Mouse (Mus musculus) heart, embryonic 16.5 days (tissue): ENCODE results near the gene Trmt1. TPM values are rescaled to one million over a fixed set of nuclear protein-coding genes. Genes with fewer than 3 reads are reported as not detected.
A peak's percentile ranks its signal among the peaks of the same experiment; 100 is the strongest.

ENCODE experiments used
- ATAC-seq: fragments of 200-750 bp; cut with Nextera tagmentation; replicated peaks from 2 replicates; pipeline ENCODE4 v1.8.0; 2017; ENCODE audit warnings: moderate number of reproducible peaks; ENCODE audit not compliant: insufficient read depth, low FRiP score; ENCODE audit errors: extremely low read depth
- H3K27ac ChIP-seq: fragments of 300-500 bp; sonication (generic); 2 replicates; pipeline ENCODE4 v1.5.1; 2014; ENCODE audit warnings: mild to moderate bottlenecking, low read length, control low read depth, moderate library complexity
- H3K27me3 ChIP-seq: fragments of 300-500 bp; sonication (generic); 2 replicates; pipeline ENCODE4 v1.6.1; 2014; ENCODE audit warnings: low read length, mixed read lengths; ENCODE audit not compliant: control insufficient read depth, insufficient read depth
- H3K36me3 ChIP-seq: fragments of 300-500 bp; sonication (generic); 2 replicates; pipeline ENCODE4 v1.6.1; 2014; ENCODE audit not compliant: control insufficient read depth, insufficient read depth
- H3K4me1 ChIP-seq: fragments of 300-500 bp; sonication (generic); 2 replicates; pipeline ENCODE4 v1.6.1; 2014; ENCODE audit warnings: low read length, mixed read lengths; ENCODE audit not compliant: control insufficient read depth, insufficient read depth
- H3K4me2 ChIP-seq: fragments of 300-500 bp; sonication (generic); 2 replicates; pipeline ENCODE4 v1.6.1; 2014; ENCODE audit warnings: low read depth, mild to moderate bottlenecking, control low read depth, low read length
- H3K4me3 ChIP-seq: fragments of 300-500 bp; sonication (generic); 2 replicates; pipeline ENCODE4 v1.5.1; 2014; ENCODE audit warnings: mild to moderate bottlenecking, control low read depth, low read length
- H3K9ac ChIP-seq: fragments of 300-500 bp; sonication (generic); 2 replicates; pipeline ENCODE4 v1.6.1; 2014; ENCODE audit warnings: low read length, control low read depth
- H3K9me3 ChIP-seq: fragments of 300-500 bp; sonication (generic); replicated peaks from 2 replicates; pipeline ENCODE4 v1.6.1; 2016; ENCODE audit warnings: low read length; ENCODE audit not compliant: control insufficient read depth
- WGBS: fragments of 180-500 bp; shearing (Covaris S2); extraction: QIAGEN DNeasy Blood & Tissue Kit; methylation state at CpG from one replicate; pipeline ENCODE4 v1.1.7; 2014; 5-methylcytosine and 5-hydroxymethylcytosine counted together
- polyA plus RNA-seq: library from polyadenylated mRNA; unstranded; fragments of >200 nt; fragmentation: Nextera tagmentation; extraction: Ambion mirVana; gene quantifications from 2 replicates; pipeline ENCODE4 v1.2.1, GENCODE M21; 2015

The Trmt1 gene
- polyA plus RNA-seq, 1 experiment from 2014 or later = 43.2 TPM

- Histone ChIP-seq H3K9me3 (no peaks in the 10 kb centered on the region), H3K27me3 (no peaks in the 10 kb centered on the region), H3K9ac (no peak overlapping the region; the same call in 1 of the 2 replicates), H3K27ac (no peak overlapping the region), H3K36me3 (no peaks in the 10 kb centered on the region), H3K4me2 (no peak overlapping the region), H3K4me1 (peaks cover 76% of the 10 kb centered on the region), H3K4me3 (no peak overlapping the region)
- 87% methylated on average over 4 of the region's 4 CpGs for WGBS
- no peak for ATAC-seq
Observed at GRCm38 (mm10) chr8:84736521-84736920, 50.4 kb downstream of the Trmt1 start.

GRCm38 (mm10) chr8:84737608-84738007, 51.5 kb downstream of the Trmt1 start:
- Histone ChIP-seq H3K4me1 (peaks cover 75% of the 10 kb centered on the region), H3K36me3 (no peaks in the 10 kb centered on the region), H3K27me3 (no peaks in the 10 kb centered on the region), H3K27ac (no peak overlapping the region), H3K9ac (peak overlapping the region; percentile 51), H3K9me3 (no peaks in the 10 kb centered on the region), H3K4me3 (0 out of 2 replicates have a peak overlapping the region, but pooled peaks have one; percentile 30), H3K4me2 (peak overlapping the region; percentile 57)
- peak; percentile 47; the same call in 1 of the 2 replicates for ATAC-seq
- 5% methylated on average over 16 of the region's 16 CpGs for WGBS

GRCm38 (mm10) chr8:84738266-84738665, 52.2 kb downstream of the Trmt1 start:
- no peak for ATAC-seq
- Histone ChIP-seq H3K36me3 (no peaks in the 10 kb centered on the region), H3K27ac (peak overlapping the region; percentile 61; the same call in 1 of the 2 replicates), H3K27me3 (no peaks in the 10 kb centered on the region), H3K9me3 (no peaks in the 10 kb centered on the region), H3K4me3 (no peak overlapping the region), H3K4me2 (no peak overlapping the region), H3K4me1 (peaks cover 75% of the 10 kb centered on the region), H3K9ac (peak overlapping the region; percentile 36; the same call in 1 of the 2 replicates)
- WGBS = 45% methylated on average over 10 of the region's 10 CpGs

- no peaks in the 10 kb centered on the region for H3K36me3 ChIP-seq
- no peaks in the 10 kb centered on the region for H3K27me3 ChIP-seq
- peaks cover 76% of the 10 kb centered on the region for H3K4me1 ChIP-seq
- WGBS = 74% methylated on average over 10 of the region's 10 CpGs
- peak overlapping the region; percentile 36; the same call in 1 of the 2 replicates for H3K9ac ChIP-seq
- H3K4me2 ChIP-seq = no peak overlapping the region
- no peaks in the 10 kb centered on the region for H3K9me3 ChIP-seq
- no peak for ATAC-seq
- no peak overlapping the region for H3K4me3 ChIP-seq
- peak overlapping the region; percentile 61 for H3K27ac ChIP-seq
Observed at GRCm38 (mm10) chr8:84738715-84739400, 52.8 kb downstream of the Trmt1 start.

GRCm38 (mm10) chr8:84739401-84739742, 53.3 kb downstream of the Trmt1 start:
- Histone ChIP-seq H3K27ac (peak overlapping the region; percentile 61), H3K9me3 (no peaks in the 10 kb centered on the region), H3K9ac (no peak overlapping the region), H3K36me3 (no peaks in the 10 kb centered on the region), H3K4me1 (peaks cover 78% of the 10 kb centered on the region), H3K4me3 (no peak overlapping the region), H3K27me3 (no peaks in the 10 kb centered on the region), H3K4me2 (no peak overlapping the region)
- 11% methylated on average over 1 of the region's 1 CpGs for WGBS
- no peak for ATAC-seq

- H3K36me3 ChIP-seq = no peaks in the 10 kb centered on the region
- no peak overlapping the region for H3K4me2 ChIP-seq
- no peak overlapping the region for H3K9ac ChIP-seq
- no peak overlapping the region; the same call in 1 of the 2 replicates for H3K27ac ChIP-seq
- H3K27me3 ChIP-seq = no peaks in the 10 kb centered on the region
- peaks cover 82% of the 10 kb centered on the region for H3K4me1 ChIP-seq
- no peak overlapping the region for H3K4me3 ChIP-seq
- WGBS = 66% methylated on average over 13 of the region's 13 CpGs
- H3K9me3 ChIP-seq = no peaks in the 10 kb centered on the region
- no peak for ATAC-seq
Observed at GRCm38 (mm10) chr8:84740895-84741843, 55.1 kb downstream of the Trmt1 start.

GRCm38 (mm10) chr8:84742171-84743053, 56.3 kb downstream of the Trmt1 start:
- Histone ChIP-seq H3K27me3 (no peaks in the 10 kb centered on the region), H3K36me3 (no peaks in the 10 kb centered on the region), H3K9me3 (no peaks in the 10 kb centered on the region), H3K4me1 (peaks cover 74% of the 10 kb centered on the region), H3K4me3 (0 out of 2 replicates have a peak overlapping the region, but pooled peaks have one; percentile 1), H3K27ac (peak overlapping the region; percentile 88), H3K9ac (peak overlapping the region; percentile 55), H3K4me2 (peak overlapping the region; percentile 56)
- 29% methylated on average over 32 of the region's 32 CpGs for WGBS
- peak; percentile 62 for ATAC-seq

- no peak overlapping the region for H3K4me3 ChIP-seq
- no peaks in the 10 kb centered on the region for H3K36me3 ChIP-seq
- WGBS = 20% methylated on average over 10 of the region's 10 CpGs
- H3K4me2 ChIP-seq = peak overlapping the region; percentile 56
- no peaks in the 10 kb centered on the region for H3K9me3 ChIP-seq
- peak overlapping the region; percentile 88 for H3K27ac ChIP-seq
- peak overlapping the region; percentile 55 for H3K9ac ChIP-seq
- no peak; the same call in 1 of the 2 replicates for ATAC-seq
- peaks cover 68% of the 10 kb centered on the region for H3K4me1 ChIP-seq
- no peaks in the 10 kb centered on the region for H3K27me3 ChIP-seq
Observed at GRCm38 (mm10) chr8:84743054-84743415, 56.9 kb downstream of the Trmt1 start.
